Mouse (Mus musculus) MEL (cell line): ENCODE data around the gene Adamtsl4. TPM values are rescaled to one million over a fixed set of nuclear protein-coding genes. Genes with fewer than 3 reads are reported as not detected.

Source experiments
- DNase-seq: peaks from one replicate; pipeline ENCODE4 v3.0.0; 2011; ENCODE audit warnings: low read depth, low spot score
- H3K27ac ChIP-seq: 2 replicates; pipeline ENCODE4 v1.5.1; 2012; ENCODE audit warnings: low read depth, mild to moderate bottlenecking, control low read depth, low read length, moderate library complexity; ENCODE audit not compliant: control insufficient read depth
- H3K27me3 ChIP-seq, 2 experiments: fragments of 150-350 bp in 1 of 2; sonication (generic) in 1 of 2; 2 replicates each; pipeline ENCODE4 v1.6.1; 2012; ENCODE audit warnings: low read length in 2 of 2, mild to moderate bottlenecking in 2 of 2, improper control_type of control experiment in 1 of 2, moderate library complexity in 1 of 2; ENCODE audit not compliant: insufficient read depth in 2 of 2, control insufficient read depth in 1 of 2
- H3K36me3 ChIP-seq, 2 experiments: 2 replicates each; pipeline ENCODE4 v1.6.1; 2012 to 2014; ENCODE audit warnings: low read length in 2 of 2, improper control_type of control experiment in 1 of 2, inconsistent platforms in 1 of 2, mild to moderate bottlenecking in 1 of 2; ENCODE audit not compliant: insufficient read depth in 2 of 2, control insufficient read depth in 1 of 2
- H3K4me1 ChIP-seq, 2 experiments: fragments of 150-350 bp in 1 of 2; sonication (generic) in 1 of 2; 2 replicates each; pipeline ENCODE4 v1.6.1; 2012; ENCODE audit warnings: low read length in 2 of 2, improper control_type of control experiment in 1 of 2, mild to moderate bottlenecking in 1 of 2; ENCODE audit not compliant: insufficient read depth in 2 of 2, control insufficient read depth in 1 of 2
- H3K4me3 ChIP-seq, 2 experiments: fragments of 150-350 bp in 1 of 2; sonication (generic) in 1 of 2; 2 replicates each; pipeline ENCODE4 v1.5.1; 2012; ENCODE audit warnings: low read depth in 2 of 2, low read length in 2 of 2, mild to moderate bottlenecking in 2 of 2, moderate library complexity in 2 of 2, control low read depth in 1 of 2, improper control_type of control experiment in 1 of 2; ENCODE audit not compliant: control insufficient read depth in 1 of 2, insufficient read depth in 1 of 2
- H3K79me2 ChIP-seq: 2 replicates; pipeline ENCODE4 v1.6.1; 2012; ENCODE audit warnings: mild to moderate bottlenecking, low read length, moderate library complexity; ENCODE audit not compliant: control insufficient read depth, poor library complexity, insufficient read depth
- H3K9ac ChIP-seq: 2 replicates; pipeline ENCODE4 v1.6.1; 2012; ENCODE audit warnings: low read depth, mild to moderate bottlenecking, control low read depth, low read length, moderate library complexity; ENCODE audit not compliant: control insufficient read depth, poor library complexity, severe bottlenecking
- H3K9me3 ChIP-seq: fragments of 150-350 bp; sonication (generic); replicated peaks from 2 replicates; pipeline ENCODE4 v1.6.1; 2012; ENCODE audit warnings: mild to moderate bottlenecking, low read length, improper control_type of control experiment, moderate library complexity; ENCODE audit not compliant: insufficient read depth
- E2F4 ChIP-seq: IDR thresholded peaks from 2 replicates; pipeline ENCODE4 v1.6.1; 2011; ENCODE audit warnings: low read depth, low read length, improper control_type of control experiment, borderline replicate concordance
- ELF1 ChIP-seq: IDR thresholded peaks from 2 replicates; pipeline ENCODE4 v1.6.1; 2014; ENCODE audit warnings: low read depth, mild to moderate bottlenecking, inconsistent platforms, low read length, improper control_type of control experiment, moderate library complexity
- EP300 ChIP-seq, 2 experiments: IDR thresholded peaks; 2 replicates each; pipeline ENCODE4 v1.6.1; 2011; ENCODE audit warnings: improper control_type of control experiment in 2 of 2, low read length in 2 of 2, low read depth in 1 of 2, mild to moderate bottlenecking in 1 of 2
- MEF2A ChIP-seq: IDR thresholded peaks from 2 replicates; pipeline ENCODE4 v1.6.1; 2014; ENCODE audit warnings: low read depth, mild to moderate bottlenecking, inconsistent platforms, low read length, improper control_type of control experiment; ENCODE audit not compliant: poor library complexity, insufficient replicate concordance, severe bottlenecking; ENCODE audit errors: extremely low read depth
- NRF1 ChIP-seq: IDR thresholded peaks from 2 replicates; pipeline ENCODE4 v1.6.1; 2014; ENCODE audit warnings: low read depth, mild to moderate bottlenecking, inconsistent platforms, low read length, improper control_type of control experiment, moderate library complexity; ENCODE audit not compliant: poor library complexity, insufficient read depth, severe bottlenecking
- POLR2AphosphoS2 ChIP-seq: IDR thresholded peaks from 2 replicates; pipeline ENCODE4 v1.6.1; 2011; ENCODE audit warnings: low read length, improper control_type of control experiment
- POLR2AphosphoS5 ChIP-seq: IDR thresholded peaks from 2 replicates; pipeline ENCODE4 v1.6.1; 2012; ENCODE audit warnings: low read depth, borderline replicate concordance, mild to moderate bottlenecking, inconsistent platforms, low read length, moderate library complexity, mixed read lengths
- RAD21 ChIP-seq: IDR thresholded peaks from 2 replicates; pipeline ENCODE4 v1.6.1; 2011; ENCODE audit warnings: mild to moderate bottlenecking, low read depth, low read length, improper control_type of control experiment
- RCOR1 ChIP-seq: IDR thresholded peaks from 2 replicates; pipeline ENCODE4 v1.6.1; 2012; ENCODE audit warnings: low read depth, mild to moderate bottlenecking, inconsistent platforms, low read length, improper control_type of control experiment
- SIN3A ChIP-seq: IDR thresholded peaks from 2 replicates; pipeline ENCODE4 v1.6.1; 2012; ENCODE audit warnings: low read length, improper control_type of control experiment, inconsistent platforms
- TAL1 ChIP-seq: IDR thresholded peaks from 2 replicates; pipeline ENCODE4 v1.6.1; 2012; ENCODE audit warnings: mild to moderate bottlenecking, inconsistent platforms, low read length, moderate library complexity, mixed read lengths
- TBP ChIP-seq: IDR thresholded peaks from 2 replicates; pipeline ENCODE4 v1.8.0; 2011; ENCODE audit warnings: low read depth, low read length, improper control_type of control experiment
- UBTF ChIP-seq: IDR thresholded peaks from 2 replicates; pipeline ENCODE4 v1.6.1; 2012; ENCODE audit warnings: low read depth, mild to moderate bottlenecking, inconsistent platforms, low read length, improper control_type of control experiment, moderate library complexity, borderline replicate concordance; ENCODE audit not compliant: insufficient read depth
- USF2 ChIP-seq, 2 experiments: IDR thresholded peaks; 2 replicates each; pipeline ENCODE4 v1.6.1; 2011 to 2012; ENCODE audit warnings: improper control_type of control experiment in 2 of 2, low read length in 2 of 2, borderline replicate concordance in 1 of 2, inconsistent platforms in 1 of 2, low read depth in 1 of 2, mild to moderate bottlenecking in 1 of 2; ENCODE audit not compliant: insufficient read depth in 1 of 2
- ZKSCAN1 ChIP-seq: IDR thresholded peaks from 2 replicates; pipeline ENCODE4 v1.6.1; 2012; ENCODE audit warnings: low read depth, mild to moderate bottlenecking, inconsistent platforms, low read length, improper control_type of control experiment, moderate library complexity
- ZNF384 ChIP-seq: IDR thresholded peaks from 2 replicates; pipeline ENCODE4 v1.6.1; 2012; ENCODE audit warnings: low read depth, mild to moderate bottlenecking, inconsistent platforms, low read length, improper control_type of control experiment
- polyA plus RNA-seq, 2 experiments: library from polyadenylated mRNA; stranded (reverse) in 1 of 2; unstranded in 1 of 2; fragments of >175 nt in 1 of 2; fragments of >200 nt in 1 of 2; gene quantifications; 2 replicates each; pipeline versions ENCODE4 v1.2.1 to v1.2.4; 2012; ENCODE audit warnings: low replicate concordance in 2 of 2, low read depth in 1 of 2; ENCODE audit not compliant: insufficient read length in 2 of 2, insufficient read depth in 1 of 2, missing spikeins in 1 of 2
- total RNA-seq: library from RNA; depleted of rRNA; stranded (reverse); fragments of 300-350 nt; gene quantifications from 2 replicates; pipeline ENCODE4 v1.2.3, GENCODE M21; 2012

Gene Adamtsl4
- total and polyA plus RNA-seq, 3 experiments = 0.27 to 0.88 TPM; not detected in 1

DNA sequence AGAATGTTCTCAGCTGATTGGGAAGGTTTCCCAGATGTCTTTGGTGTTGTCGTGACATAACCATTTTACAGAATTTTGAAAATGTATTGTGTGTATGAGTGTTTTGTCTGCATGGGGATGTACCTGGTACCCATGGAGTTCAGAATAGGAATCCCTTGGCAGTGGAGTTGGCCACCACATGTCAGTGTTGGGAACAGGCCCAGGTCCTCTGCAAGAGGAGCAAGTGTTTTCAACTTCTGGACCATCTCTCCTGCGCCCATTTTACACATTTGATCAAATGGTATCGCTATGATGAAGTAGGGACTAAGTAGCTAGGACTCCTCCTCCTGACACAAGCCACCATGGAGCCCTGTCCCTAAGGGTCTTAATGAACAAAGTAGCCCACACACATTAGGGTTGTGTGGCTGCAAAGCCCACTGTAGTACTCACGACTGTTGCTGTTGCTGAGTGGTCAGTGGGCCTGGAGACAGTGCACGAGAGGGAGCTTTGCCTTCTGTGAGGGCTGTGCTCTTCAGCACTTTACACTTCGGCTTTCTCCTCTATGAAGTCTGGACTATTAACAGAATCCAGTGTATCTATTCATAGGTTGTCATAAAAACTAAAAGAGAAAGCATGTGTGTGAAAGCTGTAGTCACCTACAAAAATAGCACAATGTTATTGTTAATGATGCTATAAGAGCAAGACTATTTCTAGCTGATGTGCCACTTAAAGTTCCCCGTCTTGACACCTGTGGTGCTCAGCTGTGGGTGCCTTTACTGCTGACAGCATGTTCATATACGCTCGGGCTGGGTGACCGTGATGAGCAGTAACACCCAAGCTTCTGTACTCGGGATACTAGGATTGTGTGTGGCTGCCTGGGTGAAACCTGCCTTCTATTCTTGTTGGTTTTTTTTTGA, 7.3 kb upstream of the Adamtsl4 start:
- Histone ChIP-seq H3K9ac (no peak overlapping the region), H3K79me2 (no peaks in the 10 kb centered on the region), H3K4me1 (peaks cover 0 to 7% of the 10 kb centered on the region in 2 experiments; a peak in 1 of 4 replicates), H3K4me3 (no peak overlapping the region), H3K27me3 (no peaks in the 10 kb centered on the region), H3K9me3 (no peaks in the 10 kb centered on the region), H3K36me3 (no peaks in the 10 kb centered on the region), H3K27ac (no peak overlapping the region)
- TF ChIP-seq ELF1 (no peak), TBP (no peak), E2F4 (no peak), RCOR1 (no peak), SIN3A (no peak), ZNF384 (no peak), UBTF (no peak), MEF2A (no peak)
- no peak for DNase-seq

GRCm38 (mm10) chr3:95693821-95694807, 6.4 kb upstream of the Adamtsl4 start:
- Histone ChIP-seq H3K79me2 (no peaks in the 10 kb centered on the region), H3K27me3 (no peaks in the 10 kb centered on the region), H3K27ac (no peak overlapping the region), H3K36me3 (no peaks in the 10 kb centered on the region), H3K4me3 (no peak overlapping the region), H3K9ac (no peak overlapping the region), H3K4me1 (peaks cover 0 to 7% of the 10 kb centered on the region in 2 experiments; a peak in 1 of 4 replicates), H3K9me3 (no peaks in the 10 kb centered on the region)
- TF ChIP-seq RAD21 (no peak), ZNF384 (peak; percentile 17; the same call in 1 of the 2 replicates), MEF2A (no peak), POLR2AphosphoS2 (no peak), POLR2AphosphoS5 (no peak), EP300 (IDR thresholded peaks at IDR 0.05; ENCODE audit: low read depth in 1 of 2, low read length in 2 of 2) (0 out of 4 replicates have a peak, but pooled peaks of 1 of the 2 experiments have one; percentile 7), ZKSCAN1 (peak; percentile 82), TAL1 (no peak), USF2 (IDR thresholded peaks at IDR 0.05; ENCODE audit: borderline replicate concordance in 1 of 2, insufficient read depth in 1 of 2, low read depth in 1 of 2, low read length in 2 of 2) (0 out of 4 replicates have a peak, but pooled peaks of 1 of the 2 experiments have one; percentile 19), NRF1 (no peak)
- no peak for DNase-seq
